9 mouse cellular contexts compared by ENCODE assay signal in the genomic region with DNA sequence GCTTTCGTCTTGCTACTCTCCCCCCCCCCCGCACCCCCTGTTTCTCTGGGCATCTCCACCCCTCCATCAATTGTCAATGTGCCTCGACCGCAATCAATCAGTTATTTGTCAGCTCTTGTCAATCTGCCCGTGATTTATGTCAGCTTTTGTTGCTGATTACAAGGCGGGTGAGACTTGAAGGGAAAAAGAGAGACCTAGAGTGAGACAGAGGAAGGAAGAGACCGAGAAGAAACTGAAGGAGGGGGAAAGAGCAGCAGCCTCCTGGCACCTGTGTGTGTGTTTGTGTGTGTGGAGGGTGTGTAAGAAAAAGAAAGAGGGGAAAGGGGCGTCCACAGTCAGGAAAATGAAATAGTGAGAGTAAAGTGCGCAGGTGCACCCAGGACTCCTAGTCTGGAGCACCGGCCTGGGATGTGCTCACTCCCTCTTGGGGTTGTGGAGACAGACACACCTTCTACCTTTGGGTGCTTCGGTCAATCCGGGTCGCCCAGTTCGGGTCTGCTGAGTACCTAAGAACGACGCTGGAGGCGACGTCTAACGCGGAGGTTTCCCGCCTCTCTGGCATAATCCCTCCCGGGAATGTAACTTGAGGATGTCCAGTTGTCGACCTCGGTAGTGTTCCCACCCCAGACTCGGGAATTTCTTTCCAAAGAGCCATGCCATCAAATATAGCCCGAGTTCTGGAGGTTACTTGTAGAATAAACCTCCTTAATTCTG. TPM values are rescaled to one million over a fixed set of nuclear protein-coding genes. Genes with fewer than 3 reads are reported as not detected.
DNase-seq lines count a peak whose midpoint lies in the region; ATAC-seq and TF ChIP-seq lines count a peak whose summit lies in the region.
"Had no signal": no experiment of that assay in that cellular context is flagged by ENCODE, and none has a peak within 500 bp of the region (broad histone marks: within the 10 kb centered on the region; RNA-seq: fewer than 3 reads in every experiment).

No protein-coding gene starts in this region.

- peak overlapping the region; percentile 75 for H3K9ac ChIP-seq in heart, embryonic 13.5 days
- peak overlapping the region; percentile 80 for H3K9ac ChIP-seq in kidney, postnatal 0 days (ENCODE audit: low read depth, low read length)

- no peaks in the 10 kb centered on the region for H3K9me3 ChIP-seq in heart, embryonic 13.5 days
- no peaks in the 10 kb centered on the region for H3K9me3 ChIP-seq in kidney, postnatal 0 days (replicated peaks; ENCODE audit: low read length)

- peak overlapping the region; percentile 95 for H3K4me2 ChIP-seq in heart, embryonic 13.5 days
- H3K4me2 ChIP-seq in kidney, postnatal 0 days (ENCODE audit: low read length), result peak overlapping the region; percentile 65

- 1% methylated on average over 26 of the region's 26 CpGs for WGBS in cerebellum, adult 2 months
- under 1% methylated on average over 26 of the region's 26 CpGs for WGBS in heart, embryonic 13.5 days
- under 1% methylated on average over 26 of the region's 26 CpGs for WGBS in kidney, postnatal 0 days

- peak overlapping the region; percentile 43 for H3K4me3 ChIP-seq in cerebellum, adult 2 months (replicated peaks; ENCODE audit: insufficient read depth, low read depth, low read length)
- H3K4me3 ChIP-seq in brown adipose tissue, adult 24 weeks (ENCODE audit: insufficient read depth, low read depth, low read length), result peak overlapping the region; percentile 65
- peak overlapping the region; percentile 84 for H3K4me3 ChIP-seq in heart, embryonic 13.5 days
- peak overlapping the region; percentile 67 for H3K4me3 ChIP-seq in kidney, postnatal 0 days (replicated peaks; ENCODE audit: low read depth, low read length)
- H3K4me3 ChIP-seq: erythroblast, embryonic 14.5 days had no signal

- DNase-seq in cerebellum, adult 2 months, result peak; percentile 6 to 31
- no peak for DNase-seq in cerebellum, adult 11-12 months
- DNase-seq in kidney, postnatal 0 days (ENCODE audit: low spot score), result peak; percentile 67
- DNase-seq in mesoderm, embryonic 11.5 days (ENCODE audit: low read depth, low spot score), result peak; percentile 61
- peak; percentile 47 for DNase-seq in urinary bladder, postnatal 14 days (ENCODE audit: low spot score)
- no peak for DNase-seq in layer of hippocampus, postnatal 10 days (ENCODE audit: low spot score in 2 of 2)

- H3K27me3 ChIP-seq in cerebellum, adult 2 months (ENCODE audit: control insufficient read depth, insufficient read depth, low read length), result peaks cover 3% of the 10 kb centered on the region; the same call in 1 of the 2 replicates
- H3K27me3 ChIP-seq in heart, embryonic 13.5 days (replicated peaks), result peaks cover 69% of the 10 kb centered on the region
- H3K27me3 ChIP-seq in kidney, postnatal 0 days (ENCODE audit: insufficient read depth, low read length), result no peaks in the 10 kb centered on the region

- no peaks in the 10 kb centered on the region; the same call in 1 of the 2 replicates for H3K4me1 ChIP-seq in cerebellum, adult 2 months (ENCODE audit: control insufficient read depth, insufficient read depth, low read length)
- no peaks in the 10 kb centered on the region for H3K4me1 ChIP-seq in brown adipose tissue, adult 24 weeks (ENCODE audit: control insufficient read depth, insufficient read depth, insufficient read length, low read length)
- peaks cover 60% of the 10 kb centered on the region for H3K4me1 ChIP-seq in heart, embryonic 13.5 days
- H3K4me1 ChIP-seq in kidney, postnatal 0 days (replicated peaks; ENCODE audit: insufficient read depth, low read length), result peaks cover 4% of the 10 kb centered on the region; the same call in 1 of the 2 replicates

- no peak for TF ChIP-seq CTCF in cerebellum, adult 2 months (IDR thresholded peaks at IDR 0.05; ENCODE audit: borderline replicate concordance, insufficient read depth, low read depth, low read length)
- TF ChIP-seq CTCF in kidney, postnatal 0 days (IDR thresholded peaks at IDR 0.05; ENCODE audit: low read depth), result no peak

- TF ChIP-seq POLR2A in cerebellum, adult 2 months (IDR thresholded peaks at IDR 0.05; ENCODE audit: borderline replicate concordance, insufficient read depth, low read length), result no peak

- ATAC-seq in heart, embryonic 13.5 days (ENCODE audit: extremely low read depth, insufficient number of reproducible peaks, low FRiP score, low TSS enrichment), result no peak
- ATAC-seq in kidney, postnatal 0 days (replicated peaks; ENCODE audit: low FRiP score, low read depth), result 0 out of 2 replicates have a peak, but pooled peaks have one; percentile 3

- H3K27ac ChIP-seq in cerebellum, adult 2 months (ENCODE audit: insufficient read depth, low read length), result no peak overlapping the region
- peak overlapping the region; percentile 81 for H3K27ac ChIP-seq in brown adipose tissue, adult 24 weeks (replicated peaks; ENCODE audit: low read depth, low read length)
- peak overlapping the region; percentile 59 for H3K27ac ChIP-seq in heart, embryonic 13.5 days (replicated peaks)
- peak overlapping the region; percentile 99 for H3K27ac ChIP-seq in kidney, postnatal 0 days

- H3K36me3 ChIP-seq in heart, embryonic 13.5 days, result peaks cover 11% of the 10 kb centered on the region
- peaks cover 11% of the 10 kb centered on the region for H3K36me3 ChIP-seq in kidney, postnatal 0 days (ENCODE audit: insufficient read depth, low read length)

RNA-seq across cellular contexts. Expression of gene Zfp503, which starts 0.7 kb away (rescaled TPM):
- 4.0 and 4.4 TPM in 2 replicates for polyA plus RNA-seq in cerebellum, adult 2 months (2012; rRNA removed)
- 4.0 and 5.1 TPM in 2 replicates for polyA plus RNA-seq in brown adipose tissue, adult 24 weeks (2012; ENCODE audit: insufficient read depth, insufficient read length, missing spikeins)
- 3.3 and 4.2 TPM in 2 replicates for polyA plus RNA-seq in heart, embryonic 13.5 days (2015; fragmentation: Nextera tagmentation; extraction: Ambion mirVana)
- 34.2 and 41.4 TPM in 2 replicates for polyA plus RNA-seq in kidney, postnatal 0 days (2015; fragmentation: Nextera tagmentation; extraction: Ambion mirVana)
- 1 to 10 TPM; 3.0 TPM for total RNA-seq in layer of hippocampus, postnatal 10 days (2021)

RNA-seq across cellular contexts. Expression of gene Lrmda, which starts 30.8 kb away (rescaled TPM):
- polyA plus RNA-seq in cerebellum, adult 2 months (2012; rRNA removed), result 0.57 and 0.65 TPM in 2 replicates
- 12.9 and 15.7 TPM in 2 replicates for polyA plus RNA-seq in brown adipose tissue, adult 24 weeks (2012; ENCODE audit: insufficient read depth, insufficient read length, missing spikeins)
- 0.43 and 0.60 TPM in 2 replicates for polyA plus RNA-seq in heart, embryonic 13.5 days (2015; fragmentation: Nextera tagmentation; extraction: Ambion mirVana)
- 0.83 and 1.3 TPM in 2 replicates for polyA plus RNA-seq in kidney, postnatal 0 days (2015; fragmentation: Nextera tagmentation; extraction: Ambion mirVana)
- under 1 TPM; 0.57 to 0.62 TPM for total RNA-seq in layer of hippocampus, postnatal 10 days (2021)
- polyA plus RNA-seq: erythroblast, embryonic 14.5 days had no signal

Comparison
In these comparisons a context has a peak if more than half of its experiments do, and no peak if none do; other contexts are left out.
1. DNase-seq: peak in cerebellum, adult 2 months (2 of 2), kidney, postnatal 0 days (single experiment), mesoderm, embryonic 11.5 days (single experiment) and urinary bladder, postnatal 14 days (single experiment); none in cerebellum, adult 11-12 months (single experiment) and layer of hippocampus, postnatal 10 days (0 of 2).
2. Peak in every context shown above with its lines, with median percentiles within 50 percentile points of each other: H3K4me3 ChIP-seq.